Mouse (Mus musculus): ENCODE measurements around the gene Fbxo45.
A peak's percentile ranks its signal among the peaks of the same experiment; 100 is the strongest.

The Fbxo45 gene

GRCm38 (mm10) chr16:32246952-32247370 lies at the start of gene Fbxo45, which contains the start of gene Wdr53:
TSS of gene Fbxo45 (minus strand) at chr16:32247158.
TSS of gene Wdr53 (plus strand) at chr16:32247227.
- DNase-seq (ENCODE audit: low spot score), result peak; percentile 97

- DNase-seq (ENCODE audit: low spot score), result no peak
Measured at GRCm38 (mm10) chr16:32291821-32292220, 44.9 kb upstream of the Fbxo45 start.

- DNase-seq (ENCODE audit: low spot score), result no peak
Measured at GRCm38 (mm10) chr16:32282608-32283007, 35.6 kb upstream of the Fbxo45 start.

GRCm38 (mm10) chr16:32280211-32280610 lies 33.3 kb upstream of the Fbxo45 start:
- DNase-seq (ENCODE audit: low spot score), result no peak

DNA sequence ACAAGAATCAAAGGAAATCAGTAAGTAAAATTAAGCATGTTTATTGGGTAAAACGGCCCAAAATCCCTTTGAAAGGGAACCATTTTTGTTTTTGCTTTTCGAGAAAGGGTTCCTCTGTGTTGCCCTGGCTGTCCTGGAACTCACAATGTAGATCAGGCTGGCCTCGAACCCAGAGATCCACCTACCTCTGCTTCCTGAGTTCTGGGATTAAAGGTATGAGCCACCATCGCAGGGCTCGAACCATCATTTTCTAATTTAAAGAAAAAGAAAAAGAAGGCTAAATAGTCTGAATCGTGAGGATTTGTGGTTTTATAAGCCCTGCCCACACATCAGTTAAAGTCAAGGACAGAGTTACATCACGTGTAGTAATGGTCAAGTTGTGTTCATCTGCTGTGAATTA lies 31.4 kb upstream of the Fbxo45 start:
- peak; percentile 23 for DNase-seq (ENCODE audit: low spot score)

DNA sequence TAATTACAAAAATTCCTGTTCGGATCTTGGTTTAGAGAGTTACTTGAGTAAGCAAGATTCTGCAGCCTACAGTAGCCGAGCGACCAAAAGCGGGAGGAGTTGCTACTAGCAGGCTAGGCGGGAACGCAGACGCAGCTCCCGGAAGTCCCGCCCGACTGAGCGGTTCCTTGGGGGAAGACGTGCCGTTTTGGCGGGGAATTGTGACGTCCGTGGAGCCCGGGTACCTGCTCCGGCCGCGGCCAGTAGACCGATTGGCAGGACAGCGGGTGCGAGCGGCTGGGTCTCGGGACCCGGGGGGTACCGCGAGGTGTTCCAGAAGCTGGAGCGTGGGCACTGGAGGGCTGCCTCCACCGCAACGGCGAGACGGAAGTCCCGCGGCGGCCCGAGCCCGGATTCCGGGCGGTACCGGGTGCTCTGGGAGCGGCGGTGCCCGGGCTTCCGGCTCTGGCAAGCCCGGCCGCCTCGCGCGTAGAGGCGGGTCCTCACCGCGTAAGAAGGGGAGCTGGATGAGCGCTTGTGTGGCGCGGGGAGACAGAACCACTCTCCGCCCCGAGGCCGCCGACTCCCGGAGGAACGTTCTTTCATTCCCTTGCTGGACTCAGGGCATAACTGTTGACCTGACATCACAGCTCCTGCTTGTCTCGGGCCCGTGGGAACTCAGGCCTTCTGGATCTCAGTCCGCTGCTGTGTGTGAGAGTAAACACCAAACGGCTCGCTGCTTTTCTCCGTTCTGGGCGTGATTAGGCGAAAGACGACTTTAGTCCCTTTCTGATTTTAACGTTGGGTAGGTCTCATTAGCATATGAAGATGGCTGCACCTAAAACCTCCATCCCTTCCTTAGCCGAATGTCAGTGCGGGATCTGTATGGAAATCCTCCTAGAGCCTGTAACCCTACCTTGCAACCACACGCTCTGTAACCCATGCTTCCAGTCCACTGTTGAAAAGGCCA lies 30.6 kb upstream of the Fbxo45 start, which contains the start of gene Rnf168:
Gene Rnf168 (plus strand): TSS at position 152 of the 949 bp plus-strand sequence.
- DNase-seq (ENCODE audit: low spot score), result peak; percentile 90

- DNase-seq (ENCODE audit: low spot score), result no peak
Measured at GRCm38 (mm10) chr16:32275830-32276229, 28.9 kb upstream of the Fbxo45 start.

DNA sequence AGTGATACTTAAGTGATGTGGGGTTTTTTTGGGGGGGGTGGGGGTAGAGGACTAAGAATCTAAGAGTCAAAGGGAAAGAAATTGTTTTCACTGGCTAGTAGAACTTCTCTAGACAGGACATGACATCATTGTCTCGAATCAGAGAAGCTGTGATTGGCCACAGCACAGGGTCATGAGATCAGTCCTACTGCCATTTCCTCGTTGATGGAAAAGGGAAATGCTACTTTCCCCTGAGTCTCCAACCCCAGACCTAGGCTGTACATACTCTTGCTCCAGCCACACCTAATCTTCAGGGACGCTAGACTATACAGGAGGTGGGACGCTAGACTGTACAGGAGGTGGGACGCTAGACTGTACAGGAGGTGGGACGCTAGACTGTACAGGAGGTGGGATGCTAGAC lies 28.1 kb upstream of the Fbxo45 start:
- DNase-seq (ENCODE audit: low spot score), result no peak

GRCm38 (mm10) chr16:32273338-32273737 lies 26.4 kb upstream of the Fbxo45 start:
- DNase-seq (ENCODE audit: low spot score), result no peak

GRCm38 (mm10) chr16:32271291-32271690 lies 24.3 kb upstream of the Fbxo45 start, which contains the start of gene Smco1:
TSS of gene Smco1 (plus strand) at chr16:32271468.
- no peak for DNase-seq (ENCODE audit: low spot score)

DNA sequence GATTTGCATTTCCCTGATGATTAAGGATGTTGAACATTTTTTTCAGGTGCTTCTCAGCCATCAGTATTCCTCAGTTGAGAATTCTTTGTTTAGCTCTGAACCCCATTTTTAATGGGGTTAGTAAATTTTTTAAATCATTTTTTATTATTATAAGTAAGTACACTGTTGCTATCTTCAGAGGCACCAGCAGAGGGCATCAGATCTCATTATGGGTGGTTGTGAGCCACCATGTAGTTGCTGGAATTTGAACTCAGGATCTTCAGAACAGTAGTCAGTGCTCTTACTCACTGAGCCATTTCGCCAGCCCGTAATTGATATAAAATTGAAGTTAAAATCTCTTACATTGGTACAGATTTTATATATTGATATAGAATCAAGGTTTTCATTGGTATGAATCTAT lies 17.3 kb upstream of the Fbxo45 start:
- peak; percentile 53 for DNase-seq (ENCODE audit: low spot score)

- peak; percentile 46 for DNase-seq (ENCODE audit: low spot score)
Measured at GRCm38 (mm10) chr16:32246351-32246791, 587 bp downstream of the Fbxo45 start.

- DNase-seq (ENCODE audit: low spot score), result peak; percentile 69
Measured at GRCm38 (mm10) chr16:32243901-32244300, 3.1 kb downstream of the Fbxo45 start.

GRCm38 (mm10) chr16:32239428-32240312 lies 7.3 kb downstream of the Fbxo45 start:
- DNase-seq (ENCODE audit: low spot score), result peak; percentile 61

GRCm38 (mm10) chr16:32237930-32238680 lies 8.9 kb downstream of the Fbxo45 start:
- peak; percentile 95 for DNase-seq (ENCODE audit: low spot score)

- peak; percentile 83 for DNase-seq (ENCODE audit: low spot score)
Measured at GRCm38 (mm10) chr16:32232050-32232449, 14.9 kb downstream of the Fbxo45 start.

DNA sequence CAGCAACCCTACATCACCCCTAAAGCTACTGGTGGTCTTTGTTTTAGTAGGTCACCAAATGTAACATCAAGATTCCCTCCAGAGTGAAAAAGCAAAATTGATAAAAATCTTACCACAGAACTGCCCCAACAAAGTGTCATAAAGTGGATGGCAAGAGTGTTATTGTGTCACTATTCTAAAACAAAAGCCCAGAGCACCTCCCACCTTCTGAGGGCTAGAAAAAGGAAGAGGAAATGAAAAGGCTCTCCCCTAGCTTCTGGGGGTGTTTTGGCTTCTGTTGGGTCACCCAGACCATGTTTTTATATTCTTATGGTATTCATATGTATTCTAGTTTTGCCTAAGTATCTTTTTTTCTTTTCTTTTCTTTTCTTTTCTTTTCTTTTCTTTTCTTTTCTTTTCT lies 24.6 kb downstream of the Fbxo45 start:
- no peak for DNase-seq (ENCODE audit: low spot score)

DNA sequence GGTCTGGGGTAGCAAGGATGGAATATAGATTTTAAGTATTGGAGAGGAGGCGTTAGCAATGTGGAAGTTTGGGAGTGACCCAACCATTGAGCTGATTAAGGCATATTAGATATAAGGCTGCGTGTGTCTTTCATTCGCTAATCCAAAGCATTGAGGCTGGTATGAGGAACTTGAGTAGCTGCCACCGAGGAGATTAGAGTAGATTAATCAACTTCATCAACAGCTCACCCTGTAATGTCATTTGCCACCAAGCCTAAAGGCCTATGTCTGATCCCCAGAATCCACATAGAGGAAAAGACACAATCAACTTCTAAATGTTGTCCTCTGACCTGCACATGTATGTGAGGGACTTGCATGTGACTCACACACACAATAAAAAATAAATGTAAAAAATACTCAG lies 25.2 kb downstream of the Fbxo45 start:
- DNase-seq (ENCODE audit: low spot score), result no peak

- peak; percentile 79 for DNase-seq (ENCODE audit: low spot score)
Measured at GRCm38 (mm10) chr16:32214804-32215576, 32.0 kb downstream of the Fbxo45 start.

DNA sequence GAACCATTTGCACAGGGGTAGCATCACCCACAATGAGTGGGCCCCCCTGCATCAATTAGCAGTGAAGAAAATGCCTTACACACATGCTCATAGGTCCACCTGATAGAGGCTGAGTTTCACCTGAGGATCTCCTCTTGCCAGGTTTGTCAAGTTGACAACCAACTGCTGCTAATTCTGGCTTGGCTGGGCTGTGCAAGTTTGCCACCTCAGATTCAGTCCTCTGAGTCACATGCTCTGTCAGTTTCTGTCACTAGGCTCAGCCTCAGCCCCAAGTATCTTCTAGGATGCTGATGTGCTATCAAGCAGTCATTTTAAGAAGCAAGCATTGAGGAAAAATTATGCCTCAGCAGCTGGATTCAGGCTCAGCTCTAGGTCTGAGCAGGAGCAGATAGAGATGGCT lies 32.8 kb downstream of the Fbxo45 start:
- DNase-seq (ENCODE audit: low spot score), result no peak

GRCm38 (mm10) chr16:32204902-32205301 lies 42.1 kb downstream of the Fbxo45 start:
- DNase-seq (ENCODE audit: low spot score), result peak; percentile 81

Data from adipocyte (in vitro differentiated cells).